Mouse (Mus musculus): ENCODE results near the gene Card14. TPM values are rescaled to one million over a fixed set of nuclear protein-coding genes. Genes with fewer than 3 reads are reported as not detected.
A peak's percentile ranks its signal among the peaks of the same experiment; 100 is the strongest.
"Not testable (repeated sequence)": the region's sequence is repeated elsewhere in the genome, so short reads cannot be mapped to it uniquely, and the experiment has no call there.

The Card14 gene
- under 1 TPM; 0.38 to 0.54 TPM for total RNA-seq (2021)

GRCm38 (mm10) chr11:119307658-119307867, at the start of gene Card14:
Gene Card14, plus strand, starts transcription at chr11:119307768.
- no peak for DNase-seq
- intact Hi-C loops (cut with DNase I) = loop anchor here (10.0 kb wide), 2 partner anchors 177 to 597 kb away; no protein-coding TSS in a partner anchor

GRCm38 (mm10) chr11:119258216-119258571, 49.4 kb upstream of the Card14 start:
- no peak for DNase-seq
- intact Hi-C loops (cut with DNase I) = no loop called here

- intact Hi-C loops (cut with DNase I) = no loop called here
- DNase-seq = peak; percentile 56
These were observed 48.8 kb upstream of the Card14 start for GRCm38 (mm10) chr11:119258572-119259322.

- intact Hi-C loops (cut with DNase I) = no loop called here
These were observed 47.6 kb upstream of the Card14 start for GRCm38 (mm10) chr11:119259977-119260376.

GRCm38 (mm10) chr11:119264413-119264812, 43.2 kb upstream of the Card14 start:
- intact Hi-C loops (cut with DNase I) = no loop called here

More at GRCm38 (mm10) chr11:119259977-119260376, 47.6 kb upstream of the Card14 start:
- no peak for DNase-seq

GRCm38 (mm10) chr11:119265811-119266210, 41.8 kb upstream of the Card14 start:
- no peak for DNase-seq
- intact Hi-C loops (cut with DNase I) = no loop called here

More at GRCm38 (mm10) chr11:119264413-119264812, 43.2 kb upstream of the Card14 start:
- DNase-seq = no peak

GRCm38 (mm10) chr11:119267241-119267674, 40.3 kb upstream of the Card14 start:
- intact Hi-C loops (cut with DNase I) = no loop called here
- peak; percentile 70 for DNase-seq

GRCm38 (mm10) chr11:119267768-119268556, 39.6 kb upstream of the Card14 start, which contains the start of gene Gaa:
Gene Gaa, plus strand, starts transcription at chr11:119267887.
- intact Hi-C loops (cut with DNase I) = no loop called here
- DNase-seq = peak; percentile 96

- no peak for DNase-seq
- intact Hi-C loops (cut with DNase I) = no loop called here
These were observed 38.9 kb upstream of the Card14 start for GRCm38 (mm10) chr11:119268557-119269195.

GRCm38 (mm10) chr11:119272492-119272891, 35.1 kb upstream of the Card14 start:
- DNase-seq; intact Hi-C loops (cut with DNase I): not testable (repeated sequence)

GRCm38 (mm10) chr11:119273186-119273930, 34.2 kb upstream of the Card14 start:
- intact Hi-C loops (cut with DNase I) = no loop called here
- DNase-seq = no peak

- intact Hi-C loops (cut with DNase I) = no loop called here
These were observed 26.5 kb upstream of the Card14 start for GRCm38 (mm10) chr11:119281030-119281429.

GRCm38 (mm10) chr11:119285791-119286527, 21.6 kb upstream of the Card14 start:
- intact Hi-C loops (cut with DNase I) = no loop called here
- DNase-seq = peak; percentile 50

More at GRCm38 (mm10) chr11:119281030-119281429, 26.5 kb upstream of the Card14 start:
- DNase-seq = no peak

- no peak for DNase-seq
- intact Hi-C loops (cut with DNase I) = no loop called here
These were observed 20.2 kb upstream of the Card14 start for GRCm38 (mm10) chr11:119287207-119287992.

GRCm38 (mm10) chr11:119292861-119293260, 14.7 kb upstream of the Card14 start:
- intact Hi-C loops (cut with DNase I); DNase-seq: not testable (repeated sequence)

GRCm38 (mm10) chr11:119297996-119298395, 9.6 kb upstream of the Card14 start:
- no peak for DNase-seq
- intact Hi-C loops (cut with DNase I) = no loop called here

GRCm38 (mm10) chr11:119298917-119299316, 8.7 kb upstream of the Card14 start:
- intact Hi-C loops (cut with DNase I) = no loop called here
- DNase-seq = no peak

GRCm38 (mm10) chr11:119299391-119300245, 8.0 kb upstream of the Card14 start, which contains the start of gene Eif4a3:
Gene Eif4a3, minus strand, starts transcription at chr11:119300089.
- DNase-seq = peak; percentile 97
- intact Hi-C loops (cut with DNase I) = loop anchor here (10.0 kb wide), 2 partner anchors 185 to 605 kb away; no protein-coding TSS in a partner anchor
